Mouse (Mus musculus) inflammation-experienced regulatory T-cells, adult 6 months (primary cell): Measurements from ENCODE around the gene Zfp719. TPM values are rescaled to one million over a fixed set of nuclear protein-coding genes. Genes with fewer than 3 reads are reported as not detected.
A peak's percentile ranks its signal among the peaks of the same experiment; 100 is the strongest.

Experiments used
- ATAC-seq: one replicate; pipeline ENCODE4 v1.8.0; 2017
- polyA plus RNA-seq, 3 experiments: library from polyadenylated mRNA; unstranded; fragments of 100-300 nt; shearing (Covaris generic); gene quantifications; one replicate each; pipeline ENCODE4 v1.2.1; 2017

The Zfp719 gene
- polyA plus RNA-seq: 10 to 100 TPM; 10.7 to 11.7 (median 11.7) TPM

DNA sequence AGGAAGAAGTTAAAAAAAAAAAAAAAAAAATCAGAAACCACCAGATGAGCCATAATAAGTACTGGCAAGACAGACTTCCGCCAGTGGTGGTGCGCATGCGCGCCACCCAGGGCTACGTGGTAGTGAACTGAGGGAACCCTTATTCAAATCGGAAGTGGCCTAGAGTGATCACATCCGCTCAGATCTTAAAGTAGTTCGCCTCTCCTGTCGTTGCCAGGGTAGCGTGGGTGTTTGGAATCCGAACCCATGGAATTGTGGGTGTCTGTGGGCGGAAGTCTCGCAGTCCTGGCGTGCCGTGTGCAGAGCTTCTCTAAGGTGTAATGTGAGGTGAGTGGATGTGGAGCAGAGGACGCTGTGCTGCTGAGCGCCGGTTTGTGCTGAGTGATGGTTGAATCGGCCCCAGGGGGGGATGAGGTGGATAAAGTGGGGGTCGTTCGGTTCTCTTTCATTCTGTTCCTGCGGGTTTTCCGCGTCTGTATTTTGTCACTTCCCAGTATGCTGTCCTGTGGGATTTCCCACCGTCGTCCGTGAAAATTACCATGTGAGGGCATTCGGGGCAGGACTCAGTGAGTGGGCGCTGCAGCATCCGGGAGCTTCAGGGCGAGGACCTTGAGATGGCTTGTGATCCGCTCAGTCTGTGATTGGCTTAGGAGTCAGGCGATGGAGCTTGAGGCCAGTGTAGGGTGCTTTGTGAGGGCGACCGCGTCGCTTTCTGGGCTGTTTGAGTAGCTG is at the start of gene Zfp719:
Gene Zfp719 (plus strand): TSS at position 171 of the 732 bp plus-strand sequence.
- ATAC-seq: peak; percentile 98

DNA sequence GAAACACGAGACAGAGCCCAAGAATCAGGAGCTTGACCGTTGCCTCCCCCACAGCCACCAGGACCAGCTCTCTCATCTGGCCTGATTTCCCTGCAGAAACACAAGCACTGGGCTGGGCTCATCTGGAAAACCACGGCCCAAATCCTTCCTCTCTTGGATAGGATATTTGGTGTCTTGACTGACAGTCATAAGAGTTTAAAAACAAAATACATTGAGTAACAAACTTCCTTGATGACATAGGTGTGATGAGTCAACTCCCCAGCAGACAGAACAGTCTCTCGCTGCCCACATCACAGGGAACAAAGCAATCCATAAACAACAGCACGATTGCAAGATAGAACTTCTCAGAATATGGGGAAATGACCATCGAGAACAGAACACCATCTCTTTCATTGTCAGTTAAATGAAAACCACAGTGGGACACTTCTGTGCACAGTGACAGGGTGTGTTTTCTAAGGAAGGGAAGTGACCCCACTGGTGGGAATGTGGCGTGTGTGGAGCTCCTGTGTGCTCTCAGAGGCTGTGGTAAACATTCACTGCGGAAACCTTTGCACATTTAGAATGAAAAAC is 49.1 kb upstream of the Zfp719 start:
- no peak for ATAC-seq

DNA sequence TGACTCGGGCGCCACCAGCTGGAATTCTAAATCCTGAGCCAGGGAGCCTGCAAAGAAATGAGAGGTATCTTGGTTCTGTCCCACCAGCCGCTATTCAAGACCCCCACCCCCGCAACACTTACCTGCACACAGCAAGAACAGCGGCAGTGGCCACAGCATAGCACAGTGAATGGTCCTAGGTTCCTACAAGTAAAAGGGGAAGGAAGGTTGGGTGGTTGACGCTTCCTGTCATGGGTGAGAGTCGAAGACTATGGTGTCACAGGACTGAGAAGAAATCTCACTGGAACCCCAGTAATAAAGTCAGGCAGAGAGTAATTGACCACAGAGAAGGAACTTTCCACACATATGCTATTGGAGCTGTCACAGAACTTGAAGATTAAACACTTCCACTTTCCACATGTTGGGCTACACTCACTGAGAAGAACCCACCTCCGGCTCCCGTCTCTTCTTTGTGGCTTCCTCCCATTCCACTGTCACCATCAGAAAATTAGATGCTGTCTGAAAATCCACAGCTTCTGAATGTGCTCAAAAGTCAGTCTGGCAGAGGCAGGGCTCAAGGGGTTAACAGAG is 46.4 kb upstream of the Zfp719 start:
- no peak for ATAC-seq

DNA sequence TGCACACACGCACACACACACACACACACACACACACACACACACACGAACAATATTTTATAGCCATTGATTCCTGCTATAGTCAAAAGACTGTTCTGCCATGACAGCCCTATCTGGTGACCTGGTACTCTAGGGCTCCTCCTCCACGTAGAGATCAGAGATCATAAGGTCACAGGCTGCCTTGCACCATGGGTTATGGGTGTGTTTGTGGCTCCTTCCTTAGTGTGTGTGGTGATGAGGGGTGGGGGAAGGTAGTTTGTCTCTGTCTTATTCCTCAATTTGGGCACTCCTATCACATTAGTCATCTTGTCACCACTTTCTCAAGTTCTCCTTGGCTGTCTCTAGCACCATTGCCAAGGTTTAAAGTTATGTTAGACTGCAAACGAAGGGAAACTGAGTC is 40.9 kb upstream of the Zfp719 start:
- ATAC-seq: no peak

DNA sequence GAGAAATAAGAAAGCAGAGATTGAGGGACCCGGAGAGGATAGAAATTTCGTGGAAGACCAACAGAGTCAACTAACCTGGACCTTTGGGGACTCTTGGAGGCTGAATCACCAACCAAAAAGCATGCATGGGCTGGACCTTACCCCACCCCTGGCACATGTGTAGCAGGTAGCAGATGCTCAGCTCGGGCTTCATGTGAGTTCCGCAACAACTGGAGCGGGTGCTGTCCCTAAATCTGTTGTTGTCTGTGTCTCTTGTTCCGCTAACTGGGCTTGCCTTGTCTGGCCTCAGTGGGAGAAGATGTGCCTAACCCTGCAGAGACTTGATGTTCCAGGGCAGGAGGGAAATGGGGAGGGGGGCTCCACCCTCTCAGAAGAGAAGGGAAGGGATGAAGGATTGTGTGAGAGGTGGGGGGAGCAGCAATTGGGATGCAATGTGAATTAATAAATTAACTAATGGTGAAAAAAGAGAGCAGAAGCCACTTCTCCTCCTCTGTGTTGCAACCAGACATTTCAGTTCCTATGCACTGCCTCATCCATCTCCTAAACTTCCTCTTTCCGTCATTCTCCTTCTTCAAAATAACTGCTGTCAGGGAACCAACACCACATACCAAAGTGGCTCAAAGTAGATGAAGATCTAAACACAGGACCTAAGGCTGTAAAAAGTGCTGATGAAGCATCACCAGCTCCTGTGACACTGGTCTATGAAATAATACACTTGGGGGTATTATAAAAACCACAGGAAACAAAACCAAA is 35.0 kb upstream of the Zfp719 start, which contains the start of gene Cd33:
Gene Cd33 (minus strand): TSS at position 204 of the 753 bp plus-strand sequence.
- no peak for ATAC-seq

DNA sequence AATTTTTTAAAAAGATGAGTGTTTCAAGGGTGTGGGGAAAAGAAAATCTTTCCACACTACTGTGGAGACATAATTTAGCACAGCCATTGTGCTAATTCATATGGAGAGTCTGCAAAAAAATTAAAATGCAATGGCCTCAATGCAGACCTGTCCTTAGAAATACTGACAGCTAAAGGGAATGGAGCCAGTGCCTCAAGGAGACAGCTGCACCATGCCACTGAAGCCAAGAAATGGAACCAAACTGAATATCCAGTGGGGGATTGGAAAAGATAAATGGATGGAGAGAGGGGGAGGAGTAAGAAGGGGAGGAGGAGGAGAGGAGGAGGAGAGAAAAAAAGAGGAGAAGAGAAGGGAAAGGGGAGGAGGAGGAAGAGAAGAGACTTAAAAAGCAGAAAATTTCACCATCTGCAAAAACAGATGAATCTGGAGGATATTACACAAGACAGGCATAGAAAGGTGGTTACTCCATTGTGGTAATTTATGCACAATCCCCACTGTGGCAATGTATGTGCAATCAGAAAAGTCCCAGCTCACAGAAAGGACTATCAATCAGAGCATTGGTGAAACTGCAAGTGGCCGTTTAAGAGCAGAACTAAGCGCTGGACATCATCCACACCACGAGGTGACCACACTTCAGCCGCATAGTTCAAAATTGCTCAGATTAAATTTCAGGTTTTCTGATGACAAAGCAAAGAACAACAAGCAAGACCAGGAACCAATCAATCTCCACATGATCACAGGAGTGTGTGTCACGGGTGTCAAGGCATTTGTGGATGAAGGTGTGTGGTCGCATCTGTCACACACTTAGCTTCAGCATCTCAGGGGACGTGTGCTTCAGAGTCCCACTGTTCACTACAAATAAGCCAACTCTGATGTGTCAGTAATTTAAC is 33.5 kb upstream of the Zfp719 start:
- ATAC-seq: no peak

DNA sequence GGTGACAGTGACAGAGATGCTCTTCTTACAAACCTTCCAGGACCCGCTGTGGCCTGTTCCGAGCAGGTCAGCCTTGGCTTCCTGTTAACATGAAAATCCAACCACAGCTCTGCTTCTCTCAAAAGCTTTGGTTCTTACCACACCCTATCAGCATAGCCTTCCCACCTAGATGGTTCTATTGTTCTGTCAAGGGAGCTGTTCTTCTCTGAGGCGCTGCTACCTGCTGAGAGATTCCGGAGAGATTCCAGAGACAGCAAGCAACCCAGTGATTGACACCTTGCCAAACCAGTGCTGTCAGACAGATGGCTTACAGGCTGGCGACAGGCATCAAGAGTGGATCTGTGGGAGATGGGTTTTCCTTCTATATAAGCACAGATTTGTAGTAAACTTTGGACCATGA is 31.7 kb upstream of the Zfp719 start:
- no peak for ATAC-seq

DNA sequence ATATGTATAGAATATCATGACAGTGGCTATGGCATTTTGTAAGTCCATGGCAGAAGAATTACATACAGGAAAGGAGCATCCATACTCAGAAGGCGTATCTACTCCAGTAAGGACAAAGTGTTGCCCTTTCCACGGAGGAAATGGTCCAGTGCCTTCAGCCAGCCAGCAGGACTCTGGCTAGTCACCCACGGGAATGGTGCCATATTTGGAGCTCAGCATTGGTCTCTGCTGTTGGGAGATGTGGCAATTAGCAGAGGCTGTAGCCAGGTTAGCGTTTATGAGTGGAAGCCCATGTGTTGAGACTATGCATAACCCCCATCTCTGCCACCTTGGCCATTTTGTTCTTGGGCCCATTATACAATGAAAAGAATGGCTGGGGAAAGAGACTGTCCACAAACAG is 31.2 kb upstream of the Zfp719 start:
- ATAC-seq: no peak

DNA sequence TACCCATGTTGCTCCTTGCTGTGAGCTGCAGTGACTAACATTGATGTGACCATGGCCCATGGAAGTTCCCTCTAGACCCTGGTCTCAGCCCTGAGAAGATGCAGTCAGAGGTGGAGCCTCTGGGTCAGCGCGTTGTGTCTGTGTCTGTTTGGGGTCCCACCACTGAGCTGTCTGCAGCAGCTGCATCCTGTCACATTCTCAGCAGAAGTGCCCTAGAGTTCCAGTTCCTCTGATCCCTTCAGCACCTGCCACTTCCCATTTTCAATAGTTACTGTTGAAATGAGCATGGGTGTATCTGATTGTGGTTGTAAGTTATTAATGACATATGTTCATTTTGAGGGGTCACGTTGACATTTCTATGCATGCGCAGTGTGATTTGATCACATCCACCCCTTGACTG is 26.3 kb upstream of the Zfp719 start:
- ATAC-seq: no peak

DNA sequence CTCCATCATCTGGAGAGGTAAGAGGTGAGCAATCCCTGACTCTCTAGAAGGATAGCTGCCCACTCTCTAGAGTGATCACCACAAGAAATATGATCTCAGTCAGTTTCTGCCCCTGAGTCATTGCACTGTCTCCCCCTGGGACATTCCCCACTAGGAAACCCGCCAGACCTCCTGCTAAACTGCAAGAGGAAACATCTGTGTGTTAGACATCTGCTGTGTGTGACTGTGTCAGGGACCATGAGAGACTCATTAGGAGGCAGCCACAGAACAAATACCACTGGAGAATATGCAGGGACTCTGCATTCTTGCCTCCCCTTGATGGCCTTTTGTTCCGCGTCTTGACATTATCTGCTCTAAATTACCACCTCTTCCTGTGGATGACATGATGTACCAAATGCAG is 24.9 kb upstream of the Zfp719 start:
- ATAC-seq: no peak

DNA sequence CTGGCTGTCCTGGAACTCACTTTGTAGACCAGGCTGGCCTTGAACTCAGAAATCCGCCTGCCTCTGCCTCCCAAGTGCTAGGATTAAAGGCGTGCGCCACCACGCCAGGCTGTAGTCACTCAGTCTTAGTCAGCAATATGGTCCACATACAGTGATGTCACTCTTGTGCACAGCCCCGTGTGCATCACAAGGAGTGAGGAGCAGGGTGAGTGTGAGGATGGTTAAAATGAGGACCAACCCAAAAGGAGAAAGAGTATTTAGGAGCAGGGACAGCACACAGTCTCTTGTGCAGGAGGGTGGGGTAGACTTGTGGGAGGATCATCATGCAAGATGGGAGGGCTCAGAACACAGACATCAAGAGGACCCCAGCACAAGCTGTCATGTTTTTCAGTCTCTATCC is 24.1 kb upstream of the Zfp719 start:
- no peak for ATAC-seq

DNA sequence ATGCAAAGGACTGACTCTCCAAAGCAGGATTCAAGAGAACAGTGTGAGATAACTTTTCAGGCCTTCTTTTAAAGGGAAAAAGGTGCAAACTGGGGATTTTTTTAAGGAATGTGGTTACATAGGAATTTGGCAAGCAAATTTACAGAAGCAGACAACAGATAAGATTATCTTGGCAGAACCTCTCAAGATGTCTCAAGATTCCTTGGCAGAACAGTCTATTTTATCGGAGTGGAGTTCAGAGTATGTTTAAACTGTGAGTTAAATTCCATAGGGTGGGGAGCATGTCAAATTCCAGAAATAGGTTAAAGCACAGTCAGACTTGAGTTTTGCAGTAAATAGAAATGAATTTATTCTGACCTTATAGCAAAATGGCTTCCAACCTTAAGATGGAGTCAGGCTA is 22.5 kb upstream of the Zfp719 start:
- ATAC-seq: no peak

DNA sequence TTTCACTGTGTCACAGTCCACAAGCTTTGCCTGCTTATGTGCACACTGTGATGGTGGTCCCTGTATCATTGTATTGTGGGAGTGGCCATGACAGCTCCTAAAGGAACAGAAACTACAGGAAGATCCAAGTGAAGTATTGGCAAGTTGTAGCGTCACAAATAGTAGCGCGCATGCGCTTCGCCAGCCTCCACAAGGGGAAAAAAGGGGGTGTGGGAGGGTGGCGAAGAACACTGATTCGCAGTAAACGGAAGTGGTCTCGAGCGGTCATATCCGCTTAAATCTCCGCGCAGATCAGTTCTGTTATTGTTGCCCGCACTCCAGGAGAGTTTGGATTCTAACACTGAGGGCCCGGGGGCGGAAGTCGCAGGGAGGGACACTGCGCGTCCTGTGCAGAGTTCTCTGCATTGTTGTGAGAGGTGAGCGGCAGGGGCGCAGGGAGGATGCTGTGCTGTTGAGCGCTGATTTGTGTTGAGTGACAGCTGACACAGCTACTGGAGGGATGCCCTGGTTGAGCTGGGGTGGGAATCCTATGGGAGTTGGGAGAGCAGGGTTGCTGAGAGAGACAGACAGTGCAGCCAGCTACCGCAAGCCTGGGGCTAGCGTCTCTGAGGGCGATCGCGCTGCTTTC is 17.3 kb upstream of the Zfp719 start, which contains the start of gene Zfp658:
Gene Zfp658 (plus strand): TSS at position 251 of the 628 bp plus-strand sequence.
- ATAC-seq: peak; percentile 94

DNA sequence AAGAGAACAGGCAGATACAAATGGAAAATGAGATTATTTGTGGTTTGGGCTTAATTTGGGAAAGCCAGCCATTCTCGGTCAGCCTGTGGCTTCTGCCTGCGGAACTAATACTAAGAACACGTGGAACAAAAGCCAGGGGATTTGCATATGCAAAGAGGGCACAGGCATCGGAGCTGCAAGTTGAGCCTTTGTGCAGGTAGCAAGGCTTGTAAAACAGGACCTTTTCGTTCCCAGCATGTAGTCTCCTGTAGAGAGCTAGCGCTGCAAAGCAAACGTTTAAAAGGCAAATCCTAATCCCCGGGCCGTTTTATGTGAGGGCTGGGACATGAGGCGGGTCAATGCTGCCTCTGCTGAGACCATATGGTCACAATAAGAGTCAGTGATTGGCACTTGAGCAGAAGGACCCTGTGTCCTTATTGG is 16.7 kb upstream of the Zfp719 start:
- no peak for ATAC-seq

DNA sequence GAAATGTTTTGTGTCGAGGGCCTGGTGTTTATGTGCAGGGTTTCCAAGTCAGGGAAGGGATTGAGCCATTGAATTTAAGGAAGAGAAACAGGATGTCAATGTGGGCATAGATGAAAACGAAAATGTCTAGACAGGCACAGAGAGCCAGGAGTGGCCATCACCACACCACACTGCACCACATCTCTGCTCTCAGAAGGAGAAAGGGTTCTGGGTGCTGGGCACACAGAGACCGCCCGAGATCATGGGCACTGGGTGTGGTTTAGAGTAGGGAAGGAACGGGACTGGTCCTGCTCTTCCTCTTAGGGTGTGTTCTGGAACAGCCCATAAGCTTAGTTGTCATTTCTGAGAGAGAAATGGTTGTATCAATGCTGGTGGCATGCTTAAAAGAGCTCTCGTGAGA is 16.1 kb upstream of the Zfp719 start:
- ATAC-seq: no peak

DNA sequence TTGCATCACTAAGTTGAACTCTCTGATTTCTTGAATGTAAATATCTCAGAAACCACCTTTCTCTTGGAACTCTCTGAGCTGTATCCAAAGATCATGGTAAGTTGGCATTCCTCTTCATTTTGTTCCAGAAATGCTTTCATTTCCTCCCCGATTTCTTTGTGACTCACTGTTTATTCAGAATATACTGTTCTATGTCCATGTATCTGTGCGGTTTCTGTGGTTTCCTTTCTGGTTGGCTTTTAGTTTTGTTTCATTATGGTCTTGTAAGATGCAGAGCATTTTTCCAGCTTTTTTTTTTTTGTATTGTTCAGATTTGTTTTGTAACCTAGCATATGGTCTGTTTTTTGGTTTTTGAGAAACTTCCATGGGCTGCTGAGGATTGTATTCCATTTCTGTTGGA is 8.2 kb upstream of the Zfp719 start:
- ATAC-seq: no peak

DNA sequence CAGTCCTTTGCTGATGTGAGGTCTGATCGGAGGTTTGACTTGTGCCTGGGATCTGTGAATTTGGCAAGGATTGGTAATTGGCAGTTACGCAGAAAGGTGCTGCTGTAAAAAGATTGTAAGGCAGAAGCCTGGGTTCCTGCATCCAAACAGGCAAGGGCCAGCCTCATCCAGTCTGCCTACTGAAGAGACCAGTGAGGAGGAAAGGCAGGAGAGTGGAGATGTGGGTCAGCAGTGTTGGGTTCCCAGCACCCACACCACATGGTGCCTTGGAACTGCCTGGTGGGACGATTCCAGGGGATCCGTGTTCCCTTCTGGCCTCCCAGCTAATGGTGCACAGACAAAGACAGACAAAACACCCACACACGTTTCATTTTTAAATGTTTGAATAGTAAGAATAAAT is 1.1 kb downstream of the Zfp719 start:
- ATAC-seq: no peak

DNA sequence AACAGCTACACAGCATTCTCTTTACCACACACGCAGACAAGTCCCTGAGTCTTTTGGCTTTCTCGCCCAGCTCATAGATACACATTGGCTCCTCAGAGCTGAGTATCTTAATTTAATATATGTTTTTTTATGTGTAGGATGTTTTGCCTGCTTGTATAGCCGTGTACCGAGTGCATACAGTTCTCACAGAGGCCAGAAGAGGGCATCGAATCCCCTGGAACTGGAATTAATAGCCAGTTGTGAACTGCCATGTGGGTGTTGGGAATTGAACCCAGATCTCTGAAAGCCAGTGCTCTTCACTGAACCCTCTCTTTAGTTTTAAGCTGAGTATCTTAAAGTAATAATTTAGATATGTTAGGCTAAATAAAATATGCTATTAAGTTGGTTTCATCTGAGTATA is 5.4 kb downstream of the Zfp719 start:
- ATAC-seq: no peak

DNA sequence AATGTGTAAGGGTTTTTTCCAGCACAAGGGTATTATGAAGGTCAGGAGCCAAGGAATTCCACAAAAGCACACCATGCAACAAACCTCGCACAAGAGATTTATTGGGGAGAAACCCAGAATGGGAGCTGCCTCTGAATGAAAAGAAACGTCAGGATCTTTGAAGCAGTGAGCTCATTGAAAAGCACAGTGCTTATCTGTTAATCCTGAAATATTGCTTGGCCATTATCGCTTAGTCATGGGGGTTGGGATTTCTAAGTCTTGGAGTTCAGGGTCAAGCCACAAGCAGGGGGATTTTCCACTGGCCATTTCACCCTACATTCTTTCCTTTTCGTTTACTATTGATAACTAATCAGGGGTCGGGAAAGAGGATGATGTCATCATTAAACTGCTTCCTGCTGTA is 22.5 kb downstream of the Zfp719 start:
- ATAC-seq: no peak

DNA sequence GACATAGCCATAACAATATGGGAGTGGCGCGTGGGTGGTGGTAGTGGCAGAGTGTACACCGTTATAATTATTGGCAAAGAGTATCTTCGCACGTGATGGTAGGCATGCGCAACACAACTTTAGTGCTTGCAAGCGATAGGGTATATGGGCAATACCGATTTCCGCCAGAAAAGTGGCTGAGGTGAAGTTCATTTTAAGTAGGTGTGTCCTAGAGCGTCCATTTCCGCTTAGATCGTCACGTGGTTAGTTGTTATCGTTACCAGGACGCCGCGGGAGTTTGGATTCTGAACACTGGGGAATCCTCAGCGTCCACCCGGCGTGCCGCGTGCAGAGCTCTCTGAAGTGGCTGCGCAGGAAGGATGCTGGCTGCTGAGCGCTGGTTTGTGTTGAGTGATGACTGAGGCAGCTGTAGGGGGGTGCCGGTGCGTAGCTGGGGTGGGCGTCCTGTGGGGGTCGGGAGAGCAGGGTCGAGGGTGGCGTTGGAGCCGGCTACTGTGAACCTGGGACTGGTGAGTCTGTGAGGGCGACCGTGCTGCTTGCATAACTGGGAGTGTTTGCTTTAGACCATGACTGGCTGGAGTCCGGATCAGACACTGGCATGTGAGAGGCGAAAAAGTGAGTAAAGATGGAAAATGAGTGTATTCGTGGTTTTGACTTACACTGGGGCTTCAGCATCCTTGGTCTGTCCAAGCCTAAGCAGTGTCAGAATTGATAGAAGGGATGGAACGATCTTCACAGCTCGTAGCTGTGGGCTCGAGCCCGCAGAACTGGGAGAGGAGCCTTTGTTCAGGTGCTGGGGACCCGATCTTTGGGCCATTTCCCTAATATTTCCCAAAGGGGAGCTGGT is 27.7 kb downstream of the Zfp719 start, which contains the start of gene Zfp819:
Gene Zfp819 (plus strand): TSS at position 274 of the 847 bp plus-strand sequence.
- peak; percentile 48 for ATAC-seq
